Mouse (Mus musculus) lung, adult 18-20 months (tissue): Measurements from ENCODE around the gene Tmem138.
"Not testable (repeated sequence)": the region's sequence is repeated elsewhere in the genome, so short reads cannot be mapped to it uniquely, and the experiment has no call there.

Experiments
- DNase-seq, 2 experiments: peaks; one replicate each; pipeline ENCODE4 v3.0.0; 2022; ENCODE audit warnings: mixed read lengths in 2 of 2

Tmem138 gene

GRCm38 (mm10) chr19:10569627-10570026 lies 7.5 kb downstream of the Tmem138 start:
- no peak for DNase-seq

- no peak for DNase-seq
Measured at GRCm38 (mm10) chr19:10565217-10565616, 11.9 kb downstream of the Tmem138 start.

- no peak for DNase-seq
Measured at GRCm38 (mm10) chr19:10564278-10564677, 12.9 kb downstream of the Tmem138 start.

GRCm38 (mm10) chr19:10562351-10562750 lies 14.8 kb downstream of the Tmem138 start:
- DNase-seq: no peak

GRCm38 (mm10) chr19:10561558-10562314 lies 15.4 kb downstream of the Tmem138 start:
- DNase-seq: peak; percentile 17 to 24

- DNase-seq: no peak
Measured at GRCm38 (mm10) chr19:10560108-10560507, 17.1 kb downstream of the Tmem138 start.

- not testable (repeated sequence) for DNase-seq
Measured at GRCm38 (mm10) chr19:10557837-10558375, 19.3 kb downstream of the Tmem138 start.

- DNase-seq: no peak
Measured at GRCm38 (mm10) chr19:10557430-10557829, 19.7 kb downstream of the Tmem138 start.

- DNase-seq: no peak
Measured at GRCm38 (mm10) chr19:10557001-10557400, 20.2 kb downstream of the Tmem138 start.

- DNase-seq: peak; percentile 85 to 90
Measured at GRCm38 (mm10) chr19:10555624-10556510, 21.3 kb downstream of the Tmem138 start, which contains the start of gene Tmem216. TSS of gene Tmem216 (minus strand) at chr19:10556238.

- no peak for DNase-seq
Measured at GRCm38 (mm10) chr19:10539454-10539853, 37.7 kb downstream of the Tmem138 start.

GRCm38 (mm10) chr19:10530082-10530481 lies 47.1 kb downstream of the Tmem138 start:
- no peak for DNase-seq

GRCm38 (mm10) chr19:10525910-10526309 lies 51.3 kb downstream of the Tmem138 start, which contains the start of gene Sdhaf2:
TSS of gene Sdhaf2 (minus strand) at chr19:10526142.
- DNase-seq: no peak

GRCm38 (mm10) chr19:10525106-10525901 lies 51.9 kb downstream of the Tmem138 start, which contains the start of gene Cpsf7:
TSS of gene Cpsf7 (plus strand) at chr19:10525266.
- DNase-seq: peak; percentile 91 to 94

- no peak for DNase-seq
Measured at GRCm38 (mm10) chr19:10524784-10525105, 52.4 kb downstream of the Tmem138 start.

GRCm38 (mm10) chr19:10523483-10524080 lies 53.6 kb downstream of the Tmem138 start:
- DNase-seq: no peak

- no peak for DNase-seq
Measured at GRCm38 (mm10) chr19:10521926-10522325, 55.2 kb downstream of the Tmem138 start.
